Mouse (Mus musculus) MEL (cell line): Measurements from ENCODE around the gene Rspo1. TPM values are rescaled to one million over a fixed set of nuclear protein-coding genes. Genes with fewer than 3 reads are reported as not detected.

ENCODE experiments used
- DNase-seq: peaks from one replicate; pipeline ENCODE4 v3.0.0; 2011; ENCODE audit warnings: low read depth, low spot score
- H3K27ac ChIP-seq: 2 replicates; pipeline ENCODE4 v1.5.1; 2012; ENCODE audit warnings: low read depth, mild to moderate bottlenecking, control low read depth, low read length, moderate library complexity; ENCODE audit not compliant: control insufficient read depth
- H3K27me3 ChIP-seq, 2 experiments: fragments of 150-350 bp in 1 of 2; sonication (generic) in 1 of 2; 2 replicates each; pipeline ENCODE4 v1.6.1; 2012; ENCODE audit warnings: low read length in 2 of 2, mild to moderate bottlenecking in 2 of 2, improper control_type of control experiment in 1 of 2, moderate library complexity in 1 of 2; ENCODE audit not compliant: insufficient read depth in 2 of 2, control insufficient read depth in 1 of 2
- H3K36me3 ChIP-seq, 2 experiments: 2 replicates each; pipeline ENCODE4 v1.6.1; 2012 to 2014; ENCODE audit warnings: low read length in 2 of 2, improper control_type of control experiment in 1 of 2, inconsistent platforms in 1 of 2, mild to moderate bottlenecking in 1 of 2; ENCODE audit not compliant: insufficient read depth in 2 of 2, control insufficient read depth in 1 of 2
- H3K4me1 ChIP-seq, 2 experiments: fragments of 150-350 bp in 1 of 2; sonication (generic) in 1 of 2; 2 replicates each; pipeline ENCODE4 v1.6.1; 2012; ENCODE audit warnings: low read length in 2 of 2, improper control_type of control experiment in 1 of 2, mild to moderate bottlenecking in 1 of 2; ENCODE audit not compliant: insufficient read depth in 2 of 2, control insufficient read depth in 1 of 2
- H3K4me3 ChIP-seq, 2 experiments: fragments of 150-350 bp in 1 of 2; sonication (generic) in 1 of 2; 2 replicates each; pipeline ENCODE4 v1.5.1; 2012; ENCODE audit warnings: low read depth in 2 of 2, low read length in 2 of 2, mild to moderate bottlenecking in 2 of 2, moderate library complexity in 2 of 2, control low read depth in 1 of 2, improper control_type of control experiment in 1 of 2; ENCODE audit not compliant: control insufficient read depth in 1 of 2, insufficient read depth in 1 of 2
- H3K79me2 ChIP-seq: 2 replicates; pipeline ENCODE4 v1.6.1; 2012; ENCODE audit warnings: mild to moderate bottlenecking, low read length, moderate library complexity; ENCODE audit not compliant: control insufficient read depth, poor library complexity, insufficient read depth
- H3K9ac ChIP-seq: 2 replicates; pipeline ENCODE4 v1.6.1; 2012; ENCODE audit warnings: low read depth, mild to moderate bottlenecking, control low read depth, low read length, moderate library complexity; ENCODE audit not compliant: control insufficient read depth, poor library complexity, severe bottlenecking
- H3K9me3 ChIP-seq: fragments of 150-350 bp; sonication (generic); replicated peaks from 2 replicates; pipeline ENCODE4 v1.6.1; 2012; ENCODE audit warnings: mild to moderate bottlenecking, low read length, improper control_type of control experiment, moderate library complexity; ENCODE audit not compliant: insufficient read depth
- CHD1 ChIP-seq: IDR thresholded peaks from 2 replicates; pipeline ENCODE4 v1.6.1; 2012; ENCODE audit warnings: low read depth, mild to moderate bottlenecking, inconsistent platforms, low read length, improper control_type of control experiment
- CHD2 ChIP-seq: IDR thresholded peaks from 2 replicates; pipeline ENCODE4 v1.6.1; 2011; ENCODE audit warnings: low read length, improper control_type of control experiment
- ELF1 ChIP-seq: IDR thresholded peaks from 2 replicates; pipeline ENCODE4 v1.6.1; 2014; ENCODE audit warnings: low read depth, mild to moderate bottlenecking, inconsistent platforms, low read length, improper control_type of control experiment, moderate library complexity
- ETS1 ChIP-seq: IDR thresholded peaks from 2 replicates; pipeline ENCODE4 v1.6.1; 2012; ENCODE audit warnings: low read depth, mild to moderate bottlenecking, inconsistent platforms, low read length, improper control_type of control experiment, moderate library complexity
- GABPA ChIP-seq: IDR thresholded peaks from 2 replicates; pipeline ENCODE4 v1.6.1; 2012; ENCODE audit warnings: low read depth, mild to moderate bottlenecking, inconsistent platforms, low read length, improper control_type of control experiment, moderate library complexity
- HCFC1 ChIP-seq: IDR thresholded peaks from 2 replicates; pipeline ENCODE4 v1.6.1; 2012; ENCODE audit warnings: low read depth, mild to moderate bottlenecking, inconsistent platforms, low read length, improper control_type of control experiment, moderate library complexity
- MAZ ChIP-seq: IDR thresholded peaks from 2 replicates; pipeline ENCODE4 v1.6.1; 2012; ENCODE audit warnings: low read depth, mild to moderate bottlenecking, inconsistent platforms, low read length, improper control_type of control experiment
- MEF2A ChIP-seq: IDR thresholded peaks from 2 replicates; pipeline ENCODE4 v1.6.1; 2014; ENCODE audit warnings: low read depth, mild to moderate bottlenecking, inconsistent platforms, low read length, improper control_type of control experiment; ENCODE audit not compliant: poor library complexity, insufficient replicate concordance, severe bottlenecking; ENCODE audit errors: extremely low read depth
- MYB ChIP-seq: IDR thresholded peaks from 2 replicates; pipeline ENCODE4 v1.6.1; 2011; ENCODE audit warnings: mild to moderate bottlenecking, low read depth, low read length, improper control_type of control experiment
- POLR2A ChIP-seq, 2 experiments: IDR thresholded peaks; 2 replicates each; pipeline ENCODE4 v1.6.1; 2011 to 2012; ENCODE audit warnings: low read length in 2 of 2, mild to moderate bottlenecking in 2 of 2, control low read depth in 1 of 2, improper control_type of control experiment in 1 of 2, low read depth in 1 of 2, moderate library complexity in 1 of 2; ENCODE audit not compliant: control insufficient read depth in 1 of 2, insufficient read depth in 1 of 2, poor library complexity in 1 of 2
- POLR2AphosphoS5 ChIP-seq: IDR thresholded peaks from 2 replicates; pipeline ENCODE4 v1.6.1; 2012; ENCODE audit warnings: low read depth, borderline replicate concordance, mild to moderate bottlenecking, inconsistent platforms, low read length, moderate library complexity, mixed read lengths
- RAD21 ChIP-seq: IDR thresholded peaks from 2 replicates; pipeline ENCODE4 v1.6.1; 2011; ENCODE audit warnings: mild to moderate bottlenecking, low read depth, low read length, improper control_type of control experiment
- SIN3A ChIP-seq: IDR thresholded peaks from 2 replicates; pipeline ENCODE4 v1.6.1; 2012; ENCODE audit warnings: low read length, improper control_type of control experiment, inconsistent platforms
- TCF12 ChIP-seq: IDR thresholded peaks from 2 replicates; pipeline ENCODE4 v1.6.1; 2014; ENCODE audit warnings: low read depth, mild to moderate bottlenecking, inconsistent platforms, low read length, improper control_type of control experiment, moderate library complexity
- USF1 ChIP-seq: IDR thresholded peaks from 2 replicates; pipeline ENCODE4 v1.6.1; 2014; ENCODE audit warnings: low read depth, mild to moderate bottlenecking, inconsistent platforms, low read length, improper control_type of control experiment, moderate library complexity
- USF2 ChIP-seq, 2 experiments: IDR thresholded peaks; 2 replicates each; pipeline ENCODE4 v1.6.1; 2011 to 2012; ENCODE audit warnings: improper control_type of control experiment in 2 of 2, low read length in 2 of 2, borderline replicate concordance in 1 of 2, inconsistent platforms in 1 of 2, low read depth in 1 of 2, mild to moderate bottlenecking in 1 of 2; ENCODE audit not compliant: insufficient read depth in 1 of 2
- ZKSCAN1 ChIP-seq: IDR thresholded peaks from 2 replicates; pipeline ENCODE4 v1.6.1; 2012; ENCODE audit warnings: low read depth, mild to moderate bottlenecking, inconsistent platforms, low read length, improper control_type of control experiment, moderate library complexity
- polyA plus RNA-seq, 2 experiments: library from polyadenylated mRNA; stranded (reverse) in 1 of 2; unstranded in 1 of 2; fragments of >175 nt in 1 of 2; fragments of >200 nt in 1 of 2; gene quantifications; 2 replicates each; pipeline versions ENCODE4 v1.2.1 to v1.2.4; 2012; ENCODE audit warnings: low replicate concordance in 2 of 2, low read depth in 1 of 2; ENCODE audit not compliant: insufficient read length in 2 of 2, insufficient read depth in 1 of 2, missing spikeins in 1 of 2
- total RNA-seq: library from RNA; depleted of rRNA; stranded (reverse); fragments of 300-350 nt; gene quantifications from 2 replicates; pipeline ENCODE4 v1.2.3, GENCODE M21; 2012

Rspo1 gene
- total and polyA plus RNA-seq, 3 experiments, result not detected

DNA sequence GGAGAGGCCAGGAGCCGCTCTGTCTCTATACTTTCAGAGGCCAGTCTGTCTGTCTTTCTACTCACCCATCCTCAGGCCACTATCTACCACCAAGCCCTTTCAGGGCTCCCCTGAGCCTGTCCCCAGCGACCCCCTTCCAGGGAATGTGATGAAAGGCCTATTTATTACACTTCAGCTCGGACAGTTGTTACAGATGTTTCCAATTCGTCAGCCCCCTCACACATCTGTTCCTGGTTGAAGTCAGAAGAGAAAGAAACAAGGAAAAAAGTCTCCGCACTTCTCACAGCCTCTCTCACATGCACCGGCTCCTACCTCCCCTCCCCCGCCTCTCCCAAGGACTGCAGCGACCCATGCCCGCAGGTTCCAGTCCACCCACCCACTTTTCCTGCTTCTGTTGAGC, 13.9 kb upstream of the Rspo1 start:
- Histone ChIP-seq H3K79me2 (no peaks in the 10 kb centered on the region), H3K4me1 (no peaks in the 10 kb centered on the region), H3K9me3 (no peaks in the 10 kb centered on the region), H3K27me3 (no peaks in the 10 kb centered on the region), H3K36me3 (no peaks in the 10 kb centered on the region), H3K4me3 (no peak overlapping the region), H3K9ac (no peak overlapping the region), H3K27ac (no peak overlapping the region)
- no peak for DNase-seq
- no peak for TF ChIP-seq MAZ
- TF ChIP-seq ZKSCAN1, result no peak
- no peak for TF ChIP-seq TCF12
- no peak for TF ChIP-seq MYB
- no peak for TF ChIP-seq HCFC1
- TF ChIP-seq USF2 (IDR thresholded peaks at IDR 0.05; ENCODE audit: borderline replicate concordance in 1 of 2, insufficient read depth in 1 of 2, low read depth in 1 of 2, low read length in 2 of 2), result no peak
- no peak for TF ChIP-seq ELF1
- TF ChIP-seq SIN3A, result no peak

DNA sequence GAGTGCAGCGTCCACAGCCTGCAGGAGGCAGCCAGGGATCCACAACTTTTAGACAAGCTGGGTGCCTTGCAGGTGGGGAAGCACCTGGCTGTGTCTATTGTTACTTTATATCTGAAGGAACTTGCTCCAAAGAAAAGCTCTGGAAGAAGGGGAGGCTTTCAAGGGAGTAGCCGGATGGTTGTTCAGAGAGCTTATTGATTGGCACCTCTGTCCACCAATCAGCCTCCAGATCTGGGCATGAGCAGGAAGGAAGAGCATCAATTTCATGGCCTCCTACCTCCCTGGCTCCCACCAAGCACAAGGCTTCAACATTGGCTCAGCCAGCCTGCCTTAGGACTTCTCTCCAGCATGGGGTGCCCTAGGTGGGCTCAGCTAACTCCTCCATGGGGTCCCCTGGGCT, 12.9 kb upstream of the Rspo1 start:
- H3K27ac ChIP-seq, result no peak overlapping the region
- no peak for TF ChIP-seq POLR2A (IDR thresholded peaks at IDR 0.05; ENCODE audit: control insufficient read depth in 1 of 2, insufficient read depth in 1 of 2, low read depth in 1 of 2, low read length in 2 of 2, poor library complexity in 1 of 2)
- TF ChIP-seq USF2 (IDR thresholded peaks at IDR 0.05; ENCODE audit: borderline replicate concordance in 1 of 2, insufficient read depth in 1 of 2, low read depth in 1 of 2, low read length in 2 of 2), result no peak
- no peak for TF ChIP-seq MYB
- no peak for TF ChIP-seq ETS1
- no peak for TF ChIP-seq ELF1
- no peak for TF ChIP-seq USF1
- TF ChIP-seq RAD21, result no peak
- TF ChIP-seq SIN3A, result no peak
- TF ChIP-seq CHD2, result no peak
- TF ChIP-seq CHD1, result no peak
- no peak for TF ChIP-seq GABPA
- no peak for TF ChIP-seq HCFC1
- TF ChIP-seq MEF2A, result no peak
- TF ChIP-seq POLR2AphosphoS5, result no peak
- H3K9me3 ChIP-seq, result no peaks in the 10 kb centered on the region
- H3K9ac ChIP-seq, result no peak overlapping the region
- H3K79me2 ChIP-seq, result no peaks in the 10 kb centered on the region
- H3K4me1 ChIP-seq, result no peaks in the 10 kb centered on the region
- H3K27me3 ChIP-seq, result no peaks in the 10 kb centered on the region
- no peak overlapping the region for H3K4me3 ChIP-seq
- DNase-seq, result peak; percentile 40
- no peaks in the 10 kb centered on the region for H3K36me3 ChIP-seq
